Mouse (Mus musculus) gastrocnemius, postnatal 36 days (tissue): Measurements from ENCODE around the gene Mfsd12. TPM values are rescaled to one million over a fixed set of nuclear protein-coding genes. Genes with fewer than 3 reads are reported as not detected.

Experiments used
- DNase-seq, 2 experiments: peaks; one replicate each; pipeline ENCODE4 v3.0.0; 2022
- intact Hi-C: fragments of 180-260 bp; cut with DNase I; formaldehyde crosslinking; loops from one replicate; pipeline ENCODE4 v1.15.1; 2025
- microRNA-seq, 2 experiments: library from miRNA; unstranded; fragments of <30 nt; microRNA quantifications; one replicate each; pipeline ENCODE4 v1.2.0; 2021
- total RNA-seq, 2 experiments: library from RNA; stranded (reverse); gene quantifications; 2 replicates each; pipeline ENCODE4 v1.2.3; 2021

The Mfsd12 gene
- total RNA-seq, 2 experiments from 2014 or later: 2.2 to 2.6 TPM

DNA sequence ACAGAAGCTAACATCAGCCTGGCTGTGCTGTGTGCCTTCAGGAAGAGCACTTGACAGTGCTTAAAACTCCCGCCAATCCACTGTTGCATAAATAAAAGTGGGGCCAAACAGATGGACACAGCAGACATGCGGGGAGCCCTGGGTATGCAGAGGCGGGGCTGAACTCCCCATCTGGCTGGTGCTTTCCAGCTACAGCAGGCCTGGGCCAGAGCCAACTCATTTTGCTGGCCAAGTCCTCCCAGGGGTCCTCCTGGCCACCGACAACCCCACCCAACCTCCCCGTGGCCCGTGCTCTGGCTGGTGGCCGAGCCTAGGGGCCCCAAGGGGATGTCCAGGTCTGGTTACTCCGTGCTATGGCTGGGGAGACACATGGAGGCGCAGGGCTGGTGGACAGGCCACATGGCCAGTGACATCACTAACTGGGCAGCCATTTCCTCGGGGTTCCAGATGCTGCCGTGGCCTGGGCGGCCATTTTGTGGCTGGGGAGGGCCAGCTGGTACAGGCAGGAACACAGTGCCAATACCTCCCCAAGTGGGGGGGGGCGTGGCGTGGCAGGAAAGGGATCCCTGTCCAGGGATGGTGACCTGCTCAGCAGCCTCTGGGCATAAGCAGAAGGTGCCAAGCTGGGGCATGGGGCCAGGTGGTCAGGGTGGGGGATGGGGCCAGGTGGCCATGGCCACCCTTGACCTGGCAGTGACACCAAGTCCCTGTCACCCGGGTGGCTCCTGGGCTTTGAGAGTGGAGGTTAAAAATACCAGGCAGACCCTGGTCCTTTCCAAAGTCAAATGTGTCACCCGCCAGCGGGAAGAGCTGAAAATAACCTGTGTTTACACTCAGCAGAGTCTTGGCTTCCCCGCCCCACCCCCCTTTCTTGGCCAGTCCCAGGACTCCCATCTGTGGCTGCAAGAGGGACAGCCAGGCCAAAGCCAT lies 54.4 kb downstream of the Mfsd12 start:
- intact Hi-C loops: no loop called here
- peak; percentile 92 to 98 for DNase-seq

DNA sequence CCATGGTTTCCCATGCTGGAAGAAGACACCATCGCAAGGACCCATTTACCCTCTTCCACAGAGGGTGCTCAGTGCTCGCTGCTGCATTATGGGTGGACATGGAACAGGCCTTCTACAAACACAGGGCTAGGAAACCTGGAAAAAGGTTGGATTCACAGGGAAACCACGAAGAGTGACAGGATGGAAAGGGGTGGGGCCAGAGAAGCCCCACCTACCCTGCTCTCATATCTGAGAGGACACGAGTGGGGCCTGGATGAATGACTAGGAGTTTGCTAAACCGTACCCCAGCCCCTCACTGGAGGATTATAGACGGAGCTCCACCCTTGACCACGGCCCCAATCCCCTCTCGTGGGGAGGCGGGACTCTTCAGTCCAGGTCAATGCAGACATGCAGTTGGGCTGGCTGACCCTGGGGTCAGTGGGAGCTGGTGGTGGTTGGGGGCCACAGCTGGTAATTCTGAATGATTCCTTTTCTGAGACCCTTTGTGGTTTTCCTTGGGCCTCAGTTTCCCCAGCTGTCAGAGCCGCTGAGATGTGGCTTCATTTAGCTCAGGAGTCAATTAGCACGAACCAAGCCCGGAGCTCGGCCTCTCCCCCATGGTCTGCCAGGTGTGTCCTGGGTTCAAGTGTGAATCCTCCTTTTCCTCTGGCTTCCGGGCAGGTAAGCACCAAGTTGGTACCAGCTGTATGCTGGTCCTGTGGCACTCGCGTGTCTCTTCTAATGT lies 55.5 kb downstream of the Mfsd12 start:
- intact Hi-C loops: no loop called here
- DNase-seq: peak in 1 of 2 experiments; percentile 18

DNA sequence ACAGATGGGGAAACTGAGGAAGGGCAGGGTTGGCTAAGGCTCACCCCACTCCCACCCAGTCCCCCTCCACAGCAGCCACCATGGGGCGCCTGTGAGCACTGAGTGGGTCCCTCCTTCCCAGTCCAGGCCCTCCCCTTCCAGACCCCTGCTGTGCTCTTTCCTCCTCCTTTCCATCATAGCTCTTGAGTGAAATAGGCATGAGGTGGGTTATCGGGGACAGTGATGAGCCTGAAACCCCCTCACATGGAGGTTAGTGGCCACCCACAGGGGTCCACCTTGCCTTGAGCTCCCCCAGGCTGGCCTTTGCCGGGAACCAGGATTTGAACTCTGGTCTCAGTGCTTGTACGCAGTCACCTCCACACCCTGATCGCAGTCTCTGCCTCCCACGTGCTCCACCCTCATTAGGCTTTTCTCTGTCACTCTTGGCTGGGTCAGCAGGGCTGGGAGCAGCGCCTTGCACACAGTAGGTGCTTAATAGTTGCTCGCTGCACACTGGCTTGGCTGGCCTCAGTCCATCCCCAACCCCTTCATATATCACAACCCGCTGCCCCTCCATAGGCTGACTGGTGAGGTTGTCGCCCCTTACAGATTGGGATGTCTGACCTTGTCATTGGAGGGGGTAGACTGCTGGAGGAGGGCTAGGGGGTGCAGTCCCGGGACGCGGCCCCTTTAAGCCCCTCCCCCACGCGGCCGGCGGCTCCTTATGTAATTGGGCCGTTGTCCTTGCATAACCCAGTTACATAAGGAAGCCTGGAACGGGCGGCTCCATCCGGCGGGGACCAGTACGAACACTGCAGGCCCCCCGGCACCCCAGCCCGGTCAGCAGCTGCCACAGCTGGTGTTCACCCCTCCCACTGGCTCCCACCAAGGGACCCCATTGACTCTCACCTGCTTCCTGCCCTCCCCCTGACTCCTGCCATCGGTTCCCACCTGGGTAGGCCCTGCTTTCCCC lies 56.3 kb downstream of the Mfsd12 start:
- DNase-seq: peak; percentile 88 to 93
- intact Hi-C loops: no loop called here

DNA sequence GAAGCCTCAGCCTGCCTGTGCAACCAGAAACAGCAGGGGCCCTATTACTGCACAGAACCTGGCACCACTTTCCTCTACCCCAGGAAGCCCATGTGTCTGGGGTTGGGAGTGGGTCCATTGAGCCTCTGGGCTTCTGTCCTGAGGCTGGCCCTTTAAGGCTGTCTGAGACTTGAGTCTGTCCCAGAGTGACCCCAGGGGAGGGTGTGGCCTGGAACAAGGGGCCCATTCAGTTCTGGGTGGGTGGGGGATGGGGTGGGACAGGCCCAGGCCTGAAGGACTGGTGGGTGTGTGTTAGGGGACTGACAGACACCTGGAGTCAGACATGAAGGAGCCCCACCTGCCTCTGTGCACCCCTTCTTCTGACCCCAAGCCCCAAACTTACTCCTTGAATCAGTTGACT lies 57.4 kb downstream of the Mfsd12 start:
- peak in 1 of 2 experiments; percentile 64 for DNase-seq
- intact Hi-C loops: loop anchor here (1.0 kb wide), 1 partner anchor 11 kb away; no protein-coding TSS in a partner anchor

DNA sequence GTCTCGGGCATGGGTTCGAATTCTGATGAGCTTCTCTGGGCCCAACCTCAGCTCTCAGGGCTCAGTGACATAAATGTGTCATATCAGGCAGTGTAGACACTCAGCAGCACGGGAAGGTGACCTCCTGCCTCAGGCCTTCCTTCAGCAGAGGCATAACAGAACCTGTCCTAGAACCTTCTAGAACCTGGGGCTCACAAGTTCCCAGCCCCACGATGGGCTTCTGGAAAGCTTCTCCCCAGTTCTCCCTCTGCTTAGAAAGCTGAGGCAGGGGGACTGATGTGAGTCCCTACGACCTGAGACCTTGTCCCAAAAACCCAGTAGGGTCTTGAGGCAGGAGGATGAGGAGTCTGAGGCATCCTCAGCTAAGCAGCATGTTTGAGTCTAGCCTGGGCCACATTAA lies 57.9 kb downstream of the Mfsd12 start:
- no peak for DNase-seq
- intact Hi-C loops: loop anchor here (1.0 kb wide), 1 partner anchor 10 kb away; no protein-coding TSS in a partner anchor

Small RNA genes within 50 kb of the gene (microRNA-seq; reads per million reads assigned to microRNA genes)
- gene Mir6913: 0 to 0.74 reads per million in 2 experiments

Other genes with a start within 250 kb of the Mfsd12 start
- 10 to 100 TPM; 22.4 to 27.8 TPM for gene Zbtb7a, start 222.3 kb upstream of the Mfsd12 start, total RNA-seq
- 10 to 100 TPM; 14.0 to 16.3 TPM for gene Pias4, start 189.6 kb upstream of the Mfsd12 start, total RNA-seq
- 100 to 1,000 TPM; 880 to 957 TPM for gene Eef2, start 180.9 kb upstream of the Mfsd12 start, total RNA-seq
- 10 to 100 TPM; 21.1 to 23.9 TPM for gene Dapk3, start 174.5 kb upstream of the Mfsd12 start, total RNA-seq
- gene 4930442H23Rik, start 173.6 kb upstream of the Mfsd12 start, total RNA-seq: not detected
- gene Nmrk2, start 155.4 kb upstream of the Mfsd12 start, total RNA-seq: 10 to 100 TPM; 44.9 to 76.8 TPM
- gene Atcay, start 126.7 kb upstream of the Mfsd12 start, total RNA-seq: not detected
- 1 to 10 TPM; 1.9 TPM for gene Zfr2, start 124.3 kb upstream of the Mfsd12 start, total RNA-seq
- under 1 TPM in 1 of 2 experiments, not detected in 1; 0.22 TPM for gene Matk, start 104.6 kb upstream of the Mfsd12 start, total RNA-seq
- gene Mrpl54, start 90.6 kb upstream of the Mfsd12 start, total RNA-seq: 10 to 100 TPM; 90.6 to 91.0 TPM
- 100 to 1,000 TPM in 1 of 2 experiments, 10 to 100 TPM in 1; 98.5 to 102 TPM for gene Apba3, start 90.5 kb upstream of the Mfsd12 start, total RNA-seq
- not detected for gene Tjp3, start 65.9 kb upstream of the Mfsd12 start, total RNA-seq
- gene Pip5k1c, start 64.5 kb upstream of the Mfsd12 start, total RNA-seq: 10 to 100 TPM; 21.4 to 23.2 TPM
- gene Cactin, start 36.4 kb upstream of the Mfsd12 start, total RNA-seq: 10 to 100 TPM in 1 of 2 experiments, 1 to 10 TPM in 1; 7.6 to 10.2 TPM
- under 1 TPM; 0.87 to 0.99 TPM for gene Tbxa2r, start 28.8 kb upstream of the Mfsd12 start, total RNA-seq
- gene Gipc3, start 14.2 kb upstream of the Mfsd12 start, total RNA-seq: 1 to 10 TPM; 1.1 to 1.3 TPM
- gene Hmg20b, start 7.0 kb upstream of the Mfsd12 start, total RNA-seq: 10 to 100 TPM; 19.7 to 20.9 TPM
- under 1 TPM; 0.37 to 0.41 TPM for gene 4930404N11Rik, start 8.3 kb downstream of the Mfsd12 start, total RNA-seq
- gene Fzr1, start 21.0 kb downstream of the Mfsd12 start, total RNA-seq: 10 to 100 TPM; 14.2 to 15.9 TPM
- gene Dohh, start 26.9 kb downstream of the Mfsd12 start, total RNA-seq: 10 to 100 TPM; 36.5 to 42.5 TPM
- 1 to 10 TPM in 1 of 2 experiments, under 1 TPM in 1; 0.89 to 1.2 TPM for gene Gm48551, start 27.0 kb downstream of the Mfsd12 start, total RNA-seq
- under 1 TPM; 0.59 to 0.77 TPM for gene Gm48552, start 31.5 kb downstream of the Mfsd12 start, total RNA-seq
- under 1 TPM; 0.37 to 0.38 TPM for gene Smim24, start 35.6 kb downstream of the Mfsd12 start, total RNA-seq
- gene Nfic, start 98.1 kb downstream of the Mfsd12 start, total RNA-seq: 100 to 1,000 TPM; 219 to 237 TPM
- gene Celf5, start 125.2 kb downstream of the Mfsd12 start, total RNA-seq: not detected
- 10 to 100 TPM; 42.1 to 44.9 TPM for gene Ncln, start 138.9 kb downstream of the Mfsd12 start, total RNA-seq
- 1 to 10 TPM in 1 of 2 experiments, under 1 TPM in 1; 0.46 to 1.5 TPM for gene S1pr4, start 142.6 kb downstream of the Mfsd12 start, total RNA-seq
- under 1 TPM in 1 of 2 experiments, not detected in 1; 0.20 TPM for gene Gna15, start 166.7 kb downstream of the Mfsd12 start, total RNA-seq
- 10 to 100 TPM; 23.6 TPM for gene Gna11, start 187.7 kb downstream of the Mfsd12 start, total RNA-seq
- gene Aes, start 202.0 kb downstream of the Mfsd12 start, total RNA-seq: 100 to 1,000 TPM; 847 to 848 TPM
- 1 to 10 TPM; 4.4 to 4.7 TPM for gene Tle2, start 217.1 kb downstream of the Mfsd12 start, total RNA-seq
- gene Tle6, start 243.6 kb downstream of the Mfsd12 start, total RNA-seq: 1 to 10 TPM; 4.2 to 4.9 TPM
- 1 to 10 TPM; 2.3 TPM for gene BC025920, start 248.8 kb downstream of the Mfsd12 start, total RNA-seq